ENCODE assay signal across 25 mouse cellular contexts in genomic region chr8:120202546-120202945, GRCm38 (mm10). TPM values are rescaled to one million over a fixed set of nuclear protein-coding genes. Genes with fewer than 3 reads are reported as not detected.
DNase-seq lines count a peak whose midpoint lies in the region; ATAC-seq and TF ChIP-seq lines count a peak whose summit lies in the region.
"Had no signal": no experiment of that assay in that cellular context is flagged by ENCODE, and none has a peak within 500 bp of the region (broad histone marks: within the 10 kb centered on the region; RNA-seq: fewer than 3 reads in every experiment).

No protein-coding gene starts in this region.

- WGBS in heart, embryonic 15.5 days: 25% methylated on average over 3 of the region's 3 CpGs
- 33% methylated on average over 3 of the region's 3 CpGs for WGBS in lung, embryonic 14.5 days
- 56% methylated on average over 3 of the region's 3 CpGs for WGBS in lung, adult 2 months
- WGBS in lung, postnatal 0 days: 41% methylated on average over 3 of the region's 3 CpGs
- 60% methylated on average over 3 of the region's 3 CpGs for WGBS in stomach, postnatal 0 days

- no peaks in the 10 kb centered on the region for H3K27me3 ChIP-seq in heart, embryonic 15.5 days
- H3K27me3 ChIP-seq in lung, embryonic 14.5 days (ENCODE audit: insufficient read depth, low read length): no peaks in the 10 kb centered on the region
- no peaks in the 10 kb centered on the region for H3K27me3 ChIP-seq in lung, postnatal 0 days (replicated peaks; ENCODE audit: insufficient read depth, low read length)
- H3K27me3 ChIP-seq in stomach, postnatal 0 days (ENCODE audit: control insufficient read depth, insufficient read depth, low read length): no peaks in the 10 kb centered on the region
- H3K27me3 ChIP-seq: embryonic facial prominence, embryonic 12.5 days; forebrain, embryonic 13.5 days; limb, embryonic 13.5 days; midbrain, embryonic 12.5 days had no signal

- no peak for TF ChIP-seq CTCF in lung, embryonic 14.5 days (IDR thresholded peaks at IDR 0.05; ENCODE audit: low read depth)
- no peak for TF ChIP-seq CTCF in lung, adult 2 months (IDR thresholded peaks at IDR 0.05; ENCODE audit: insufficient read depth, low read length)
- TF ChIP-seq CTCF in lung, postnatal 0 days (IDR thresholded peaks at IDR 0.05): no peak
- TF ChIP-seq CTCF in stomach, postnatal 0 days (IDR thresholded peaks at IDR 0.05; ENCODE audit: low read depth): no peak

- no peak for DNase-seq in heart, adult 18-20 months
- DNase-seq in lung, embryonic 14.5 days: peak; percentile 88
- DNase-seq in lung, adult 2 months: no peak
- DNase-seq in lung, postnatal 0 days (ENCODE audit: low spot score): peak; percentile 93
- no peak for DNase-seq in stomach, postnatal 0 days (ENCODE audit: low spot score)
- DNase-seq: adrenal gland, adult 2 months; cerebellum, adult 8-10 months; gastrocnemius, postnatal 25 days; kidney, adult 2 months; liver, embryonic 13.5 days; thymus, postnatal 36 days had no signal

- no peak overlapping the region for H3K9ac ChIP-seq in heart, embryonic 15.5 days
- H3K9ac ChIP-seq in lung, embryonic 14.5 days: no peak overlapping the region
- H3K9ac ChIP-seq in lung, postnatal 0 days (replicated peaks; ENCODE audit: low read depth): no peak overlapping the region
- H3K9ac ChIP-seq in stomach, postnatal 0 days (ENCODE audit: low read length): no peak overlapping the region
- H3K9ac ChIP-seq: embryonic facial prominence, embryonic 12.5 days; forebrain, embryonic 13.5 days; limb, embryonic 13.5 days; liver, embryonic 13.5 days; midbrain, embryonic 12.5 days had no signal

- no peak overlapping the region for H3K27ac ChIP-seq in heart, embryonic 15.5 days
- 0 out of 2 replicates have a peak overlapping the region, but pooled peaks have one; percentile 63 for H3K27ac ChIP-seq in lung, embryonic 14.5 days (ENCODE audit: low read depth)
- no peak overlapping the region for H3K27ac ChIP-seq in lung, postnatal 0 days (ENCODE audit: low read length)
- no peak overlapping the region for H3K27ac ChIP-seq in stomach, postnatal 0 days (replicated peaks)
- H3K27ac ChIP-seq: embryonic facial prominence, embryonic 12.5 days; forebrain, embryonic 13.5 days; limb, embryonic 13.5 days; liver, embryonic 13.5 days; midbrain, embryonic 12.5 days had no signal

- H3K4me1 ChIP-seq in heart, embryonic 15.5 days (replicated peaks): peaks cover 23% of the 10 kb centered on the region
- peaks cover 18% of the 10 kb centered on the region; the same call in 1 of the 2 replicates for H3K4me1 ChIP-seq in lung, embryonic 14.5 days (ENCODE audit: insufficient read depth)
- H3K4me1 ChIP-seq in lung, adult 2 months (ENCODE audit: control insufficient read depth, insufficient read depth, low read length): peaks cover 7% of the 10 kb centered on the region; the same call in 1 of the 2 replicates
- H3K4me1 ChIP-seq in lung, postnatal 0 days (ENCODE audit: insufficient read depth, low read depth, low read length): peaks cover 11% of the 10 kb centered on the region
- 0 out of 2 replicates have a peak, but pooled peaks cover 3% of the 10 kb centered on the region for H3K4me1 ChIP-seq in stomach, postnatal 0 days (replicated peaks; ENCODE audit: control insufficient read depth, insufficient read depth)
- H3K4me1 ChIP-seq: embryonic facial prominence, embryonic 12.5 days; midbrain, embryonic 12.5 days had no signal

- H3K9me3 ChIP-seq in heart, embryonic 15.5 days (replicated peaks): no peaks in the 10 kb centered on the region
- peaks cover 8% of the 10 kb centered on the region; the same call in 1 of the 2 replicates for H3K9me3 ChIP-seq in lung, embryonic 14.5 days (ENCODE audit: low read depth, low read length)
- H3K9me3 ChIP-seq in lung, postnatal 0 days (ENCODE audit: low read length): 0 out of 2 replicates have a peak, but pooled peaks cover 4% of the 10 kb centered on the region
- H3K9me3 ChIP-seq in stomach, postnatal 0 days (ENCODE audit: control insufficient read depth, low read length): 0 out of 2 replicates have a peak, but pooled peaks cover 3% of the 10 kb centered on the region
- H3K9me3 ChIP-seq: forebrain, embryonic 13.5 days had no signal

- no peak for TF ChIP-seq POLR2A in lung, adult 2 months (IDR thresholded peaks at IDR 0.05; ENCODE audit: borderline replicate concordance, extremely low read depth, low read depth, low read length)

- H3K4me2 ChIP-seq in heart, embryonic 15.5 days: no peak overlapping the region
- H3K4me2 ChIP-seq in lung, embryonic 14.5 days: no peak overlapping the region
- no peak overlapping the region for H3K4me2 ChIP-seq in lung, postnatal 0 days (replicated peaks; ENCODE audit: low read depth, low read length)
- H3K4me2 ChIP-seq in stomach, postnatal 0 days (replicated peaks; ENCODE audit: low read depth): no peak overlapping the region
- H3K4me2 ChIP-seq: embryonic facial prominence, embryonic 12.5 days; forebrain, embryonic 13.5 days; limb, embryonic 13.5 days; liver, embryonic 13.5 days; midbrain, embryonic 12.5 days had no signal

- ATAC-seq in heart, embryonic 15.5 days (replicated peaks; ENCODE audit: insufficient number of reproducible peaks, insufficient read depth, low FRiP score, low read depth): peak; percentile 41; the same call in 1 of the 2 replicates
- peak; percentile 91 for ATAC-seq in lung, embryonic 14.5 days (ENCODE audit: insufficient read depth)
- peak; percentile 87 for ATAC-seq in lung, postnatal 0 days
- peak; percentile 50; the same call in 1 of the 2 replicates for ATAC-seq in stomach, postnatal 0 days (ENCODE audit: low FRiP score, low TSS enrichment)
- no peak for ATAC-seq in CD4-positive, CD25-positive, alpha-beta regulatory T cell, adult 4 months
- ATAC-seq: forebrain, embryonic 13.5 days; hindbrain, embryonic 16.5 days had no signal

- no peaks in the 10 kb centered on the region for H3K36me3 ChIP-seq in heart, embryonic 15.5 days
- no peaks in the 10 kb centered on the region for H3K36me3 ChIP-seq in lung, embryonic 14.5 days (ENCODE audit: insufficient read depth)
- H3K36me3 ChIP-seq in lung, postnatal 0 days (ENCODE audit: insufficient read depth, low read length): no peaks in the 10 kb centered on the region
- no peaks in the 10 kb centered on the region for H3K36me3 ChIP-seq in stomach, postnatal 0 days (ENCODE audit: control insufficient read depth, insufficient read depth, low read length)
- H3K36me3 ChIP-seq: embryonic facial prominence, embryonic 12.5 days; limb, embryonic 13.5 days; liver, embryonic 13.5 days; midbrain, embryonic 12.5 days had no signal

- peak; percentile 56; the same call in 1 of the 2 replicates for TF ChIP-seq EP300 in lung, postnatal 0 days (IDR thresholded peaks at IDR 0.05)
- no peak for TF ChIP-seq EP300 in stomach, postnatal 0 days (optimal IDR thresholded peaks at IDR 0.05)

- no peak overlapping the region for H3K4me3 ChIP-seq in heart, embryonic 15.5 days
- H3K4me3 ChIP-seq in lung, embryonic 14.5 days (ENCODE audit: low read depth, low read length): no peak overlapping the region
- H3K4me3 ChIP-seq in lung, adult 2 months (replicated peaks; ENCODE audit: extremely low read depth, low read depth, low read length): no peak overlapping the region
- no peak overlapping the region for H3K4me3 ChIP-seq in lung, postnatal 0 days (ENCODE audit: low read depth, low read length)
- H3K4me3 ChIP-seq in stomach, postnatal 0 days (ENCODE audit: low read depth, low read length): no peak overlapping the region
- H3K4me3 ChIP-seq: embryonic facial prominence, embryonic 12.5 days; erythroblast, embryonic 14.5 days; forebrain, embryonic 13.5 days; limb, embryonic 13.5 days; liver, embryonic 13.5 days; midbrain, embryonic 12.5 days had no signal

RNA-seq across cellular contexts. Expression of gene Fam92b, which starts 25.3 kb away (rescaled TPM):
- 0.36 and 0.38 TPM in 2 replicates for polyA plus RNA-seq in heart, embryonic 15.5 days (2015; fragmentation: Nextera tagmentation; extraction: Ambion mirVana)
- under 1 TPM in 1 of 2 experiments, not detected in 1; 0.31 TPM for total RNA-seq in heart, adult 18-20 months (2021)
- polyA plus RNA-seq in lung, embryonic 14.5 days (2014; fragmentation: Nextera tagmentation; extraction: Ambion mirVana): not detected in 2 replicates
- polyA plus RNA-seq in lung, adult 2 months (2012; rRNA removed): 9.0 and 10.2 TPM in 2 replicates
- 3.9 and 6.5 TPM in 2 replicates for polyA plus RNA-seq in lung, postnatal 0 days (2015; fragmentation: Nextera tagmentation; extraction: Ambion mirVana)
- 0.18 and 0.33 TPM in 2 replicates for polyA plus RNA-seq in stomach, postnatal 0 days (2015; fragmentation: Nextera tagmentation; extraction: Ambion mirVana)
- polyA plus RNA-seq in CD4-positive, CD25-positive, alpha-beta regulatory T cell, adult 4 months (2017; shearing (Covaris generic)): not detected
- total RNA-seq: gastrocnemius, postnatal 25 days; heart, postnatal 14 days; layer of hippocampus, postnatal 10 days; megakaryocyte progenitor cell, adult 5-6 weeks; monocyte, adult 5-6 weeks had no signal
- polyA plus RNA-seq: C2C12; erythroblast, embryonic 14.5 days; kidney, adult 2 months; limb, embryonic 13.5 days; liver, embryonic 13.5 days; small intestine, adult 2 months had no signal

RNA-seq across cellular contexts. Expression of gene Gse1, which starts 25.7 kb away (rescaled TPM):
- 8.9 and 10.8 TPM in 2 replicates for polyA plus RNA-seq in heart, embryonic 15.5 days (2015; fragmentation: Nextera tagmentation; extraction: Ambion mirVana)
- total RNA-seq in heart, adult 18-20 months (2021): 10 to 100 TPM; 15.5 to 16.0 TPM
- 12.7 and 14.3 TPM in 2 replicates for polyA plus RNA-seq in lung, embryonic 14.5 days (2014; fragmentation: Nextera tagmentation; extraction: Ambion mirVana)
- 35.6 and 39.6 TPM in 2 replicates for polyA plus RNA-seq in lung, adult 2 months (2012; rRNA removed)
- polyA plus RNA-seq in lung, postnatal 0 days (2015; fragmentation: Nextera tagmentation; extraction: Ambion mirVana): 9.5 and 9.9 TPM in 2 replicates
- 6.4 and 7.0 TPM in 2 replicates for polyA plus RNA-seq in stomach, postnatal 0 days (2015; fragmentation: Nextera tagmentation; extraction: Ambion mirVana)
- polyA plus RNA-seq in CD4-positive, CD25-positive, alpha-beta regulatory T cell, adult 4 months (2017; shearing (Covaris generic)): 1 to 10 TPM; 2.2 to 4.2 TPM

Comparison
In these comparisons a context has a peak if more than half of its experiments do, and no peak if none do; other contexts are left out.
1. DNase-seq: peak in lung, embryonic 14.5 days (single experiment) and lung, postnatal 0 days (single experiment); none in heart, adult 18-20 months (0 of 2), lung, adult 2 months (single experiment) and stomach, postnatal 0 days (single experiment).